Mouse (Mus musculus) stomach, embryonic 15.5 days (tissue): Measurements from ENCODE around the gene Zfp940. TPM values are rescaled to one million over a fixed set of nuclear protein-coding genes. Genes with fewer than 3 reads are reported as not detected.

Source experiments
- ATAC-seq: fragments of 200-750 bp; cut with Nextera tagmentation; 2 replicates; pipeline ENCODE4 v1.8.0; 2017; ENCODE audit warnings: low read depth, moderate number of reproducible peaks, moderate TSS enrichment; ENCODE audit not compliant: insufficient read depth, low FRiP score
- H3K27ac ChIP-seq: fragments of 300-500 bp; sonication (generic); 2 replicates; pipeline ENCODE4 v1.5.1; 2015; ENCODE audit warnings: mild to moderate bottlenecking, inconsistent platforms
- H3K27me3 ChIP-seq: fragments of 300-500 bp; sonication (generic); replicated peaks from 2 replicates; pipeline ENCODE4 v1.6.1; 2015; ENCODE audit warnings: inconsistent platforms
- H3K36me3 ChIP-seq: fragments of 300-500 bp; sonication (generic); 2 replicates; pipeline ENCODE4 v1.6.1; 2015; ENCODE audit warnings: inconsistent platforms
- H3K4me1 ChIP-seq: fragments of 300-500 bp; sonication (generic); 2 replicates; pipeline ENCODE4 v1.6.1; 2015; ENCODE audit warnings: inconsistent platforms
- H3K4me2 ChIP-seq: fragments of 300-500 bp; sonication (generic); 2 replicates; pipeline ENCODE4 v1.6.1; 2015; ENCODE audit warnings: mild to moderate bottlenecking, inconsistent platforms
- H3K4me3 ChIP-seq: fragments of 300-500 bp; sonication (generic); replicated peaks from 2 replicates; pipeline ENCODE4 v1.5.1; 2015; ENCODE audit warnings: inconsistent platforms
- H3K9ac ChIP-seq: fragments of 300-500 bp; sonication (generic); 2 replicates; pipeline ENCODE4 v1.6.1; 2015; ENCODE audit warnings: inconsistent platforms
- H3K9me3 ChIP-seq: fragments of 300-500 bp; sonication (generic); 2 replicates; pipeline ENCODE4 v1.6.1; 2016; ENCODE audit warnings: inconsistent platforms
- WGBS: fragments of 180-500 bp; shearing (Covaris S2); methylation state at CpG from one replicate; pipeline ENCODE4 v1.1.7; 2015; 5-methylcytosine and 5-hydroxymethylcytosine counted together
- polyA plus RNA-seq: library from polyadenylated mRNA; unstranded; fragments of >200 nt; fragmentation: Nextera tagmentation; extraction: Ambion mirVana; gene quantifications from 2 replicates; pipeline ENCODE4 v1.2.1, GENCODE M21; 2015

Zfp940 gene
- polyA plus RNA-seq, 1 experiment from 2014 or later, result 4.7 TPM

- Histone ChIP-seq H3K4me1 (no peaks in the 10 kb centered on the region), H3K27me3 (no peaks in the 10 kb centered on the region), H3K9ac (no peak overlapping the region), H3K36me3 (peaks cover 41% of the 10 kb centered on the region), H3K27ac (no peak overlapping the region), H3K9me3 (no peaks in the 10 kb centered on the region), H3K4me2 (peak overlapping the region; percentile 14; the same call in 1 of the 2 replicates), H3K4me3 (no peak overlapping the region)
- 38% methylated on average over 27 of the region's 27 CpGs for WGBS
- ATAC-seq, result no peak
Measured at GRCm38 (mm10) chr7:29792906-29793305, 60.6 kb downstream of the Zfp940 start.

GRCm38 (mm10) chr7:29785888-29786287, 67.6 kb downstream of the Zfp940 start:
- Histone ChIP-seq H3K4me3 (peak overlapping the region; percentile 29), H3K4me1 (no peaks in the 10 kb centered on the region), H3K36me3 (peaks cover 21% of the 10 kb centered on the region), H3K9me3 (no peaks in the 10 kb centered on the region), H3K27me3 (no peaks in the 10 kb centered on the region), H3K27ac (no peak overlapping the region), H3K4me2 (peak overlapping the region; percentile 76), H3K9ac (no peak overlapping the region)
- no peak for ATAC-seq
- WGBS, result 74% methylated on average over 5 of the region's 5 CpGs

GRCm38 (mm10) chr7:29785023-29785422, 68.4 kb downstream of the Zfp940 start:
- Histone ChIP-seq H3K27me3 (no peaks in the 10 kb centered on the region), H3K9me3 (no peaks in the 10 kb centered on the region), H3K4me2 (peak overlapping the region; percentile 76), H3K9ac (no peak overlapping the region), H3K4me3 (peak overlapping the region; percentile 29), H3K27ac (no peak overlapping the region), H3K36me3 (peaks cover 14% of the 10 kb centered on the region), H3K4me1 (no peaks in the 10 kb centered on the region)
- ATAC-seq, result no peak
- 44% methylated on average over 8 of the region's 8 CpGs for WGBS

GRCm38 (mm10) chr7:29783871-29784551, 69.5 kb downstream of the Zfp940 start, which contains the start of gene Zfp30:
Zfp30 (plus strand) TSS chr7:29783998.
- WGBS, result under 1% methylated on average over 45 of the region's 45 CpGs
- H3K9me3 ChIP-seq, result no peaks in the 10 kb centered on the region
- no peaks in the 10 kb centered on the region for H3K27me3 ChIP-seq
- peak within 1 kb of the TSS; percentile 75 for H3K27ac ChIP-seq
- no peaks in the 10 kb centered on the region for H3K4me1 ChIP-seq
- H3K9ac ChIP-seq, result peak within 1 kb of the TSS; percentile 70
- peak within 1 kb of the TSS; percentile 76 for H3K4me2 ChIP-seq
- peaks cover 5% of the 10 kb centered on the region; the same call in 1 of the 2 replicates for H3K36me3 ChIP-seq
- H3K4me3 ChIP-seq, result peak within 1 kb of the TSS; percentile 74
- peak; percentile 96 for ATAC-seq

Other genes with a start within 250 kb of the Zfp940 start
- not detected in 2 replicates for gene Catsperg2, start 126.6 kb downstream of the Zfp940 start, polyA plus RNA-seq
- 11.4 and 11.6 TPM in 2 replicates for gene Zfp84, start 85.1 kb downstream of the Zfp940 start, polyA plus RNA-seq
- 5.7 and 6.2 TPM in 2 replicates for gene Zfp30, start 69.7 kb downstream of the Zfp940 start, polyA plus RNA-seq
- 11.3 and 12.1 TPM in 2 replicates for gene Zfp790, start 37.6 kb downstream of the Zfp940 start, polyA plus RNA-seq
- 6.8 and 6.9 TPM in 2 replicates for gene Zfp420, start 6.3 kb upstream of the Zfp940 start, polyA plus RNA-seq
- 7.9 and 8.3 TPM in 2 replicates for gene Zfp27, start 52.9 kb upstream of the Zfp940 start, polyA plus RNA-seq
- gene Zfp383, start 54.6 kb upstream of the Zfp940 start, polyA plus RNA-seq, result 4.0 and 4.5 TPM in 2 replicates
- gene Zfp74, start 100.4 kb upstream of the Zfp940 start, polyA plus RNA-seq, result 9.2 and 10.2 TPM in 2 replicates
- gene Zfp568, start 130.3 kb upstream of the Zfp940 start, polyA plus RNA-seq, result 17.8 and 18.8 TPM in 2 replicates
- 3.5 and 3.7 TPM in 2 replicates for gene Zfp14, start 197.7 kb upstream of the Zfp940 start, polyA plus RNA-seq
- 4.1 and 4.7 TPM in 2 replicates for gene Zfp82, start 219.2 kb upstream of the Zfp940 start, polyA plus RNA-seq
- gene Gm26920, start 236.7 kb upstream of the Zfp940 start, polyA plus RNA-seq, result 1.3 and 1.6 TPM in 2 replicates
- 6.7 and 8.3 TPM in 2 replicates for gene Zfp566, start 236.9 kb upstream of the Zfp940 start, polyA plus RNA-seq
- gene Zfp260, start 241.1 kb upstream of the Zfp940 start, polyA plus RNA-seq, result 96.7 and 106 TPM in 2 replicates